Mouse (Mus musculus): ENCODE results near the gene Galnt4. TPM values are rescaled to one million over a fixed set of nuclear protein-coding genes. Genes with fewer than 3 reads are reported as not detected.

The Galnt4 gene
- total and polyA plus RNA-seq, 3 experiments: 1.6 to 1.7 TPM; not detected in 1

GRCm38 (mm10) chr10:99093364-99093763 lies 14.6 kb upstream of the Galnt4 start:
- Histone ChIP-seq H3K79me2 (ENCODE audit: control insufficient read depth, insufficient read depth, low read length, poor library complexity) (no peaks in the 10 kb centered on the region), H3K9ac (ENCODE audit: control insufficient read depth, low read depth, low read length, poor library complexity, severe bottlenecking) (no peak overlapping the region), H3K9me3 (replicated peaks; ENCODE audit: insufficient read depth, low read length) (no peaks in the 10 kb centered on the region), H3K36me3 (ENCODE audit: control insufficient read depth in 1 of 2, insufficient read depth in 2 of 2, low read length in 2 of 2) (no peaks in the 10 kb centered on the region), H3K4me1 (ENCODE audit: control insufficient read depth in 1 of 2, insufficient read depth in 2 of 2, low read length in 2 of 2) (0 out of 4 replicates have a peak, but pooled peaks cover 0 to 2% of the 10 kb centered on the region in 2 experiments), H3K27me3 (ENCODE audit: control insufficient read depth in 1 of 2, insufficient read depth in 2 of 2, low read length in 2 of 2) (no peaks in the 10 kb centered on the region), H3K27ac (ENCODE audit: control insufficient read depth, low read depth, low read length) (no peak overlapping the region), H3K4me3 (ENCODE audit: control insufficient read depth in 1 of 2, insufficient read depth in 1 of 2, low read depth in 2 of 2, low read length in 2 of 2) (no peak overlapping the region)
- TF ChIP-seq RCOR1 (IDR thresholded peaks at IDR 0.05; ENCODE audit: low read depth, low read length) (no peak), TCF12 (IDR thresholded peaks at IDR 0.05; ENCODE audit: low read depth, low read length) (no peak), SIN3A (IDR thresholded peaks at IDR 0.05; ENCODE audit: low read length) (no peak), USF2 (IDR thresholded peaks at IDR 0.05; ENCODE audit: borderline replicate concordance in 1 of 2, insufficient read depth in 1 of 2, low read depth in 1 of 2, low read length in 2 of 2) (no peak), CTCF (IDR thresholded peaks at IDR 0.05 in 2 of 3, conservative IDR thresholded peaks at IDR 0.05 in 1 of 3; ENCODE audit: control insufficient read depth in 1 of 3, insufficient read depth in 1 of 3, low read depth in 2 of 3, low read length in 3 of 3, poor library complexity in 1 of 3, severe bottlenecking in 1 of 3) (no peak), CHD1 (IDR thresholded peaks at IDR 0.05; ENCODE audit: low read depth, low read length) (no peak), MEF2A (IDR thresholded peaks at IDR 0.05; ENCODE audit: extremely low read depth, insufficient replicate concordance, low read depth, low read length, poor library complexity, severe bottlenecking) (no peak), ZC3H11A (IDR thresholded peaks at IDR 0.05; ENCODE audit: low read depth, low read length) (no peak), ZKSCAN1 (IDR thresholded peaks at IDR 0.05; ENCODE audit: low read depth, low read length) (no peak), MYC (IDR thresholded peaks at IDR 0.05; ENCODE audit: low read depth, low read length) (no peak), UBTF (IDR thresholded peaks at IDR 0.05; ENCODE audit: borderline replicate concordance, insufficient read depth, low read depth, low read length) (no peak), MAZ (IDR thresholded peaks at IDR 0.05; ENCODE audit: low read depth, low read length) (no peak), ZMIZ1 (IDR thresholded peaks at IDR 0.05; ENCODE audit: low read depth, low read length) (no peak), GATA1 (IDR thresholded peaks at IDR 0.05; ENCODE audit: low read depth, low read length) (no peak), MXI1 (IDR thresholded peaks at IDR 0.05; ENCODE audit: low read depth, low read length) (no peak), POLR2A (IDR thresholded peaks at IDR 0.05; ENCODE audit: control insufficient read depth in 1 of 2, insufficient read depth in 1 of 2, low read depth in 1 of 2, low read length in 2 of 2, poor library complexity in 1 of 2) (no peak), ZNF384 (IDR thresholded peaks at IDR 0.05; ENCODE audit: low read depth, low read length) (no peak)
- no peak for DNase-seq (ENCODE audit: low read depth, low spot score)

DNA sequence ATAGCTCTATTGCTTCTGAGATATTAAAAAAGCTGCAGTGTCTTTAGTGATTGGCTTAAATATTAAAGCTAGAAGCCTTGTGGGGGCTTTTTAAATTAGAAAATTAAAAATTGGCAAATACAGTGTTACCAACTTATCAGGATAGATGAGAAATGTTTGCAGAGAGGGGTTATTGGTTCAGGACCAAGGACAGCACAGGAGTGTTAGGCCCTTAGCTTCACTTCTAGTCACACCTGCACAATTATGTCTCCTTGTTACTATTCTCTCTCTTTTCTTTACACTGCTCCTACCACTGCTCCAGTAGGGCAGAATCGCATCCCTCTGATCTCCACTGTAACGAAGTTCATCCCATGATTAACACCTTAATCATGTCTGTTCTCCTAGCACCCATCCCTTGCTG lies 12.8 kb upstream of the Galnt4 start:
- no peaks in the 10 kb centered on the region for H3K9me3 ChIP-seq (replicated peaks; ENCODE audit: insufficient read depth, low read length)
- no peak overlapping the region for H3K9ac ChIP-seq (ENCODE audit: control insufficient read depth, low read depth, low read length, poor library complexity, severe bottlenecking)
- H3K36me3 ChIP-seq (ENCODE audit: control insufficient read depth in 1 of 2, insufficient read depth in 2 of 2, low read length in 2 of 2): no peaks in the 10 kb centered on the region
- no peaks in the 10 kb centered on the region for H3K27me3 ChIP-seq (ENCODE audit: control insufficient read depth in 1 of 2, insufficient read depth in 2 of 2, low read length in 2 of 2)
- peak; percentile 58 for DNase-seq (ENCODE audit: low read depth, low spot score)
- no peak overlapping the region for H3K27ac ChIP-seq (ENCODE audit: control insufficient read depth, low read depth, low read length)
- no peak overlapping the region for H3K4me3 ChIP-seq (ENCODE audit: control insufficient read depth in 1 of 2, insufficient read depth in 1 of 2, low read depth in 2 of 2, low read length in 2 of 2)
- H3K79me2 ChIP-seq (ENCODE audit: control insufficient read depth, insufficient read depth, low read length, poor library complexity): no peaks in the 10 kb centered on the region
- no peaks in the 10 kb centered on the region for H3K4me1 ChIP-seq (ENCODE audit: control insufficient read depth in 1 of 2, insufficient read depth in 2 of 2, low read length in 2 of 2)
- TF ChIP-seq MAX (IDR thresholded peaks at IDR 0.05; ENCODE audit: low read length) (no peak), MEF2A (IDR thresholded peaks at IDR 0.05; ENCODE audit: extremely low read depth, insufficient replicate concordance, low read depth, low read length, poor library complexity, severe bottlenecking) (no peak), MAFK (IDR thresholded peaks at IDR 0.05; ENCODE audit: borderline replicate concordance, low read depth, low read length) (no peak), TBP (IDR thresholded peaks at IDR 0.05; ENCODE audit: low read depth, low read length) (no peak), UBTF (IDR thresholded peaks at IDR 0.05; ENCODE audit: borderline replicate concordance, insufficient read depth, low read depth, low read length) (no peak), SMC3 (IDR thresholded peaks at IDR 0.05; ENCODE audit: low read depth, low read length) (no peak), EP300 (IDR thresholded peaks at IDR 0.05; ENCODE audit: low read depth in 1 of 2, low read length in 2 of 2) (no peak), MYC (IDR thresholded peaks at IDR 0.05; ENCODE audit: low read depth, low read length) (no peak), RAD21 (IDR thresholded peaks at IDR 0.05; ENCODE audit: low read depth, low read length) (no peak), TAL1 (IDR thresholded peaks at IDR 0.05; ENCODE audit: low read length) (no peak), RCOR1 (IDR thresholded peaks at IDR 0.05; ENCODE audit: low read depth, low read length) (no peak), MXI1 (IDR thresholded peaks at IDR 0.05; ENCODE audit: low read depth, low read length) (no peak), GABPA (IDR thresholded peaks at IDR 0.05; ENCODE audit: low read depth, low read length) (no peak), ZNF384 (IDR thresholded peaks at IDR 0.05; ENCODE audit: low read depth, low read length) (no peak)

All from MEL (cell line).